Mouse (Mus musculus) heart, postnatal 0 days (tissue): ENCODE results near the gene Foxk2.

Experiments
- CTCF ChIP-seq: IDR thresholded peaks from 2 replicates; pipeline ENCODE4 v1.5.1; 2016; ENCODE audit warnings: antibody characterized with exemption, control low read depth, low read depth
- EP300 ChIP-seq: IDR thresholded peaks from 2 replicates; pipeline ENCODE4 v1.6.1; 2016; ENCODE audit warnings: antibody characterized with exemption, low read depth

- TF ChIP-seq CTCF (no peak), EP300 (no peak)
These were observed 30.8 kb upstream of the Foxk2 start, which contains the start of gene Cybc1 for GRCm38 (mm10) chr11:121229018-121229439.
